ENCODE assay signal across 18 mouse cellular contexts in genomic region chr5:138283540-138283939, GRCm38 (mm10). TPM values are rescaled to one million over a fixed set of nuclear protein-coding genes. Genes with fewer than 3 reads are reported as not detected.
DNase-seq lines count a peak whose midpoint lies in the region; ATAC-seq and TF ChIP-seq lines count a peak whose summit lies in the region.
"Had no signal": no experiment of that assay in that cellular context is flagged by ENCODE, and none has a peak within 500 bp of the region (broad histone marks: within the 10 kb centered on the region; RNA-seq: fewer than 3 reads in every experiment).

No protein-coding gene starts in this region.

- H3K9me3 ChIP-seq in heart, embryonic 12.5 days (replicated peaks), result peaks cover 7% of the 10 kb centered on the region; the same call in 1 of the 2 replicates
- 0 out of 2 replicates have a peak, but pooled peaks cover 2% of the 10 kb centered on the region for H3K9me3 ChIP-seq in liver, postnatal 0 days (ENCODE audit: low read length)
- no peaks in the 10 kb centered on the region for H3K9me3 ChIP-seq in liver, embryonic 12.5 days (replicated peaks)
- no peaks in the 10 kb centered on the region for H3K9me3 ChIP-seq in MEL (replicated peaks; ENCODE audit: insufficient read depth, low read length)
- H3K9me3 ChIP-seq: forebrain, embryonic 12.5 days; heart, embryonic 15.5 days had no signal

- no peak for ATAC-seq in heart, embryonic 12.5 days (ENCODE audit: insufficient number of reproducible peaks, low FRiP score)
- ATAC-seq in liver, postnatal 0 days, result no peak
- ATAC-seq in liver, embryonic 12.5 days, result no peak
- ATAC-seq in megakaryocyte-erythroid progenitor cell, adult 5-6 weeks (replicated peaks; ENCODE audit: low FRiP score, low TSS enrichment, poor library complexity, severe bottlenecking), result no peak
- ATAC-seq: midbrain, embryonic 13.5 days had no signal

- no peak for TF ChIP-seq RAD21 in MEL (IDR thresholded peaks at IDR 0.05; ENCODE audit: low read depth, low read length)

- peak; percentile 29 for TF ChIP-seq CTCF in heart, adult 2 months (IDR thresholded peaks at IDR 0.05)
- peak; percentile 39 for TF ChIP-seq CTCF in liver, postnatal 0 days (IDR thresholded peaks at IDR 0.05; ENCODE audit: low read depth)
- peak in 2 of 3 experiments; percentile 11 to 41; a peak in 2 of 6 replicates for TF ChIP-seq CTCF in MEL (IDR thresholded peaks at IDR 0.05 in 2 of 3, conservative IDR thresholded peaks at IDR 0.05 in 1 of 3; ENCODE audit: control insufficient read depth in 1 of 3, insufficient read depth in 1 of 3, low read depth in 2 of 3, low read length in 3 of 3, poor library complexity in 1 of 3, severe bottlenecking in 1 of 3)

- 63% methylated on average over 1 of the region's 1 CpGs for WGBS in heart, adult 2 months
- WGBS in heart, embryonic 12.5 days, result 56% methylated on average over 1 of the region's 1 CpGs
- WGBS in liver, postnatal 0 days (ENCODE audit: insufficient replicate concordance), result 63% methylated on average over 1 of the region's 1 CpGs
- WGBS in liver, embryonic 12.5 days (ENCODE audit: insufficient replicate concordance), result 46% methylated on average over 1 of the region's 1 CpGs

- DNase-seq in heart, adult 2 months, result no peak
- no peak for DNase-seq in liver, postnatal 0 days
- DNase-seq in MEL (ENCODE audit: low read depth, low spot score), result peak; percentile 31
- DNase-seq in natural killer cell, adult 2 months (ENCODE audit: low spot score in 2 of 2), result peak; percentile 24 to 46
- DNase-seq in spleen, adult 12 weeks (ENCODE audit: low spot score), result no peak
- DNase-seq: cerebellum, postnatal 14 days; kidney, postnatal 10 days had no signal

- no peak overlapping the region for H3K27ac ChIP-seq in heart, adult 2 months
- no peak overlapping the region for H3K27ac ChIP-seq in heart, embryonic 12.5 days (ENCODE audit: poor library complexity, severe bottlenecking)
- H3K27ac ChIP-seq in liver, postnatal 0 days (ENCODE audit: low read depth), result no peak overlapping the region
- H3K27ac ChIP-seq in liver, embryonic 12.5 days, result no peak overlapping the region
- no peak overlapping the region for H3K27ac ChIP-seq in MEL (ENCODE audit: control insufficient read depth, low read depth, low read length)
- H3K27ac ChIP-seq: forebrain, embryonic 12.5 days; heart, embryonic 15.5 days; hindbrain, embryonic 10.5 days; limb, embryonic 13.5 days; lung, embryonic 15.5 days; midbrain, embryonic 13.5 days had no signal

- no peak for TF ChIP-seq POLR2A in heart, adult 2 months (IDR thresholded peaks at IDR 0.05; ENCODE audit: insufficient read depth, low read depth, low read length)
- no peak for TF ChIP-seq POLR2A in MEL (IDR thresholded peaks at IDR 0.05; ENCODE audit: control insufficient read depth in 1 of 2, insufficient read depth in 1 of 2, low read depth in 1 of 2, low read length in 2 of 2, poor library complexity in 1 of 2)

- H3K36me3 ChIP-seq in heart, adult 2 months (ENCODE audit: control insufficient read depth, insufficient read depth, low read length), result no peaks in the 10 kb centered on the region
- no peaks in the 10 kb centered on the region for H3K36me3 ChIP-seq in heart, embryonic 12.5 days
- H3K36me3 ChIP-seq in liver, postnatal 0 days (replicated peaks; ENCODE audit: insufficient read depth, low read length), result no peaks in the 10 kb centered on the region
- no peaks in the 10 kb centered on the region for H3K36me3 ChIP-seq in liver, embryonic 12.5 days
- H3K36me3 ChIP-seq in MEL (ENCODE audit: control insufficient read depth in 1 of 2, insufficient read depth in 2 of 2, low read length in 2 of 2), result no peaks in the 10 kb centered on the region
- H3K36me3 ChIP-seq: forebrain, embryonic 12.5 days; heart, embryonic 15.5 days; limb, embryonic 13.5 days; lung, embryonic 15.5 days; midbrain, embryonic 13.5 days had no signal

- H3K27me3 ChIP-seq in heart, adult 2 months (ENCODE audit: control insufficient read depth, insufficient read depth, low read length), result peaks cover 1% of the 10 kb centered on the region; the same call in 1 of the 2 replicates
- H3K27me3 ChIP-seq in heart, embryonic 12.5 days (replicated peaks), result peaks cover 4% of the 10 kb centered on the region; the same call in 1 of the 2 replicates
- no peaks in the 10 kb centered on the region for H3K27me3 ChIP-seq in liver, postnatal 0 days (ENCODE audit: insufficient read depth, low read length)
- peaks cover 13% of the 10 kb centered on the region for H3K27me3 ChIP-seq in liver, embryonic 12.5 days (replicated peaks)
- H3K27me3 ChIP-seq in MEL (ENCODE audit: control insufficient read depth in 1 of 2, insufficient read depth in 2 of 2, low read length in 2 of 2), result no peaks in the 10 kb centered on the region
- H3K27me3 ChIP-seq: heart, embryonic 15.5 days; lung, embryonic 15.5 days had no signal

- H3K4me3 ChIP-seq in heart, adult 2 months, result no peak overlapping the region
- H3K4me3 ChIP-seq in heart, embryonic 12.5 days, result no peak overlapping the region
- H3K4me3 ChIP-seq in liver, postnatal 0 days (ENCODE audit: low read depth, low read length), result no peak overlapping the region
- H3K4me3 ChIP-seq in liver, embryonic 12.5 days, result no peak overlapping the region
- no peak overlapping the region for H3K4me3 ChIP-seq in MEL (ENCODE audit: control insufficient read depth in 1 of 2, insufficient read depth in 1 of 2, low read depth in 2 of 2, low read length in 2 of 2)
- H3K4me3 ChIP-seq: forebrain, embryonic 12.5 days; heart, embryonic 15.5 days; hindbrain, embryonic 10.5 days; limb, embryonic 13.5 days; lung, embryonic 15.5 days; midbrain, embryonic 13.5 days had no signal

- H3K4me2 ChIP-seq in heart, embryonic 12.5 days, result no peak overlapping the region
- no peak overlapping the region for H3K4me2 ChIP-seq in liver, postnatal 0 days (ENCODE audit: low read depth, low read length)
- H3K4me2 ChIP-seq in liver, embryonic 12.5 days, result no peak overlapping the region
- H3K4me2 ChIP-seq: forebrain, embryonic 12.5 days; heart, embryonic 15.5 days; limb, embryonic 13.5 days; lung, embryonic 15.5 days; midbrain, embryonic 13.5 days had no signal

- no peak overlapping the region for H3K9ac ChIP-seq in heart, adult 2 months (ENCODE audit: low read depth, low read length)
- no peak overlapping the region for H3K9ac ChIP-seq in heart, embryonic 12.5 days
- no peak overlapping the region for H3K9ac ChIP-seq in liver, postnatal 0 days (replicated peaks)
- no peak overlapping the region for H3K9ac ChIP-seq in liver, embryonic 12.5 days
- no peak overlapping the region for H3K9ac ChIP-seq in MEL (ENCODE audit: control insufficient read depth, low read depth, low read length, poor library complexity, severe bottlenecking)
- H3K9ac ChIP-seq: forebrain, embryonic 12.5 days; heart, embryonic 15.5 days; limb, embryonic 13.5 days; lung, embryonic 15.5 days; midbrain, embryonic 13.5 days had no signal

- TF ChIP-seq EP300 in heart, adult 2 months (IDR thresholded peaks at IDR 0.05; ENCODE audit: insufficient read depth, low read depth, low read length), result no peak
- TF ChIP-seq EP300 in liver, postnatal 0 days (IDR thresholded peaks at IDR 0.05; ENCODE audit: low read depth), result no peak
- no peak for TF ChIP-seq EP300 in MEL (IDR thresholded peaks at IDR 0.05; ENCODE audit: low read depth in 1 of 2, low read length in 2 of 2)

- no peaks in the 10 kb centered on the region for H3K79me2 ChIP-seq in heart, adult 2 months (replicated peaks; ENCODE audit: control insufficient read depth, insufficient read depth, low read length)
- no peaks in the 10 kb centered on the region for H3K79me2 ChIP-seq in MEL (ENCODE audit: control insufficient read depth, insufficient read depth, low read length, poor library complexity)

- no peaks in the 10 kb centered on the region; the same call in 1 of the 2 replicates for H3K4me1 ChIP-seq in heart, adult 2 months (ENCODE audit: control insufficient read depth, insufficient read depth, low read length)
- peaks cover 5% of the 10 kb centered on the region for H3K4me1 ChIP-seq in heart, embryonic 12.5 days (replicated peaks)
- peaks cover 10% of the 10 kb centered on the region for H3K4me1 ChIP-seq in liver, postnatal 0 days (ENCODE audit: insufficient read depth)
- H3K4me1 ChIP-seq in liver, embryonic 12.5 days, result peaks cover 20% of the 10 kb centered on the region
- H3K4me1 ChIP-seq in MEL (ENCODE audit: control insufficient read depth in 1 of 2, insufficient read depth in 2 of 2, low read length in 2 of 2), result no peaks in the 10 kb centered on the region

- intact Hi-C loops in heart, adult 2 months (cut with DNase I), result no loop called here

RNA-seq across cellular contexts. Expression of gene Stag3, which starts 3.5 kb away (rescaled TPM):
- total RNA-seq in heart, adult 2 months (2021), result not detected
- 0.29 and 0.98 TPM in 2 replicates for polyA plus RNA-seq in heart, adult 2 months (2012; rRNA removed)
- 3.3 and 4.5 TPM in 2 replicates for polyA plus RNA-seq in heart, embryonic 12.5 days (2016; fragmentation: Nextera tagmentation; extraction: Ambion mirVana)
- 0.41 and 0.44 TPM in 2 replicates for polyA plus RNA-seq in liver, postnatal 0 days (2015; fragmentation: Nextera tagmentation; extraction: Ambion mirVana)
- polyA plus RNA-seq in liver, embryonic 12.5 days (2016; fragmentation: Nextera tagmentation; extraction: Ambion mirVana), result 3.1 and 3.9 TPM in 2 replicates
- total RNA-seq in MEL (2012; rRNA removed), result not detected in 2 replicates
- under 1 TPM in 1 of 2 experiments, not detected in 1; 0.07 TPM for polyA plus RNA-seq in MEL (2012; ENCODE audit: insufficient read depth in 1 of 2, insufficient read length in 2 of 2, low read depth in 1 of 2, low replicate concordance in 2 of 2, missing spikeins in 1 of 2)
- total RNA-seq in megakaryocyte-erythroid progenitor cell, adult 5-6 weeks (2014; fragmentation: Nextera tagmentation), result 13.1 and 15.7 TPM in 2 replicates
- total RNA-seq in megakaryocyte-erythroid progenitor cell, adult 5-6 weeks (2017), result 9.9 and 13.4 TPM in 2 replicates

RNA-seq across cellular contexts. Expression of gene Gpc2, which starts 3.7 kb away (rescaled TPM):
- under 1 TPM; 0.09 to 0.39 TPM for total RNA-seq in heart, adult 2 months (2021)
- 1.8 and 1.9 TPM in 2 replicates for polyA plus RNA-seq in heart, adult 2 months (2012; rRNA removed)
- polyA plus RNA-seq in heart, embryonic 12.5 days (2016; fragmentation: Nextera tagmentation; extraction: Ambion mirVana), result 13.1 and 15.1 TPM in 2 replicates
- polyA plus RNA-seq in liver, postnatal 0 days (2015; fragmentation: Nextera tagmentation; extraction: Ambion mirVana), result 0.21 and 0.44 TPM in 2 replicates
- 2.4 and 2.5 TPM in 2 replicates for polyA plus RNA-seq in liver, embryonic 12.5 days (2016; fragmentation: Nextera tagmentation; extraction: Ambion mirVana)
- total RNA-seq in MEL (2012; rRNA removed), result 0.04 TPM in 1 of 2 replicates, not detected in the other
- polyA plus RNA-seq in MEL (2012; ENCODE audit: insufficient read depth in 1 of 2, insufficient read length in 2 of 2, low read depth in 1 of 2, low replicate concordance in 2 of 2, missing spikeins in 1 of 2), result not detected
- 6.0 and 15.0 TPM in 2 replicates for total RNA-seq in megakaryocyte-erythroid progenitor cell, adult 5-6 weeks (2014; fragmentation: Nextera tagmentation)
- total RNA-seq in megakaryocyte-erythroid progenitor cell, adult 5-6 weeks (2017), result 0.89 and 6.5 TPM in 2 replicates

RNA-seq across cellular contexts. Expression of gene Gm43720, which starts 3.8 kb away (rescaled TPM):
- total RNA-seq in heart, adult 2 months (2021), result not detected
- polyA plus RNA-seq in heart, adult 2 months (2012; rRNA removed), result not detected in 2 replicates
- polyA plus RNA-seq in heart, embryonic 12.5 days (2016; fragmentation: Nextera tagmentation; extraction: Ambion mirVana), result 0.04 and 0.09 TPM in 2 replicates
- not detected in 2 replicates for polyA plus RNA-seq in liver, postnatal 0 days (2015; fragmentation: Nextera tagmentation; extraction: Ambion mirVana)
- 0.04 TPM in 1 of 2 replicates, not detected in the other for polyA plus RNA-seq in liver, embryonic 12.5 days (2016; fragmentation: Nextera tagmentation; extraction: Ambion mirVana)
- total RNA-seq in MEL (2012; rRNA removed), result not detected in 2 replicates
- polyA plus RNA-seq in MEL (2012; ENCODE audit: insufficient read depth in 1 of 2, insufficient read length in 2 of 2, low read depth in 1 of 2, low replicate concordance in 2 of 2, missing spikeins in 1 of 2), result not detected
- total RNA-seq in megakaryocyte-erythroid progenitor cell, adult 5-6 weeks (2014; fragmentation: Nextera tagmentation), result not detected in 2 replicates
- not detected in 2 replicates for total RNA-seq in megakaryocyte-erythroid progenitor cell, adult 5-6 weeks (2017)
- polyA plus RNA-seq: C2C12; small intestine, adult 2 months had no signal

RNA-seq across cellular contexts. Expression of gene Gal3st4, which starts 10.9 kb away (rescaled TPM):
- total RNA-seq in heart, adult 2 months (2021), result under 1 TPM; 0.23 to 0.30 TPM
- 0.29 and 0.70 TPM in 2 replicates for polyA plus RNA-seq in heart, adult 2 months (2012; rRNA removed)
- polyA plus RNA-seq in heart, embryonic 12.5 days (2016; fragmentation: Nextera tagmentation; extraction: Ambion mirVana), result 0.82 and 0.92 TPM in 2 replicates
- 0.12 TPM in 1 of 2 replicates, not detected in the other for polyA plus RNA-seq in liver, postnatal 0 days (2015; fragmentation: Nextera tagmentation; extraction: Ambion mirVana)
- 0.18 and 0.32 TPM in 2 replicates for polyA plus RNA-seq in liver, embryonic 12.5 days (2016; fragmentation: Nextera tagmentation; extraction: Ambion mirVana)
- 0.15 and 0.16 TPM in 2 replicates for total RNA-seq in MEL (2012; rRNA removed)
- under 1 TPM in 1 of 2 experiments, not detected in 1; 0.17 TPM for polyA plus RNA-seq in MEL (2012; ENCODE audit: insufficient read depth in 1 of 2, insufficient read length in 2 of 2, low read depth in 1 of 2, low replicate concordance in 2 of 2, missing spikeins in 1 of 2)
- not detected in 2 replicates for total RNA-seq in megakaryocyte-erythroid progenitor cell, adult 5-6 weeks (2014; fragmentation: Nextera tagmentation)
- total RNA-seq in megakaryocyte-erythroid progenitor cell, adult 5-6 weeks (2017), result not detected in 2 replicates

RNA-seq across cellular contexts. Expression of gene BC037034, which starts 19.7 kb away (rescaled TPM):
- 1 to 10 TPM; 3.7 to 4.0 TPM for total RNA-seq in heart, adult 2 months (2021)
- polyA plus RNA-seq in heart, adult 2 months (2012; rRNA removed), result 10.4 and 15.2 TPM in 2 replicates
- 7.9 and 8.0 TPM in 2 replicates for polyA plus RNA-seq in heart, embryonic 12.5 days (2016; fragmentation: Nextera tagmentation; extraction: Ambion mirVana)
- 2.3 and 2.4 TPM in 2 replicates for polyA plus RNA-seq in liver, postnatal 0 days (2015; fragmentation: Nextera tagmentation; extraction: Ambion mirVana)
- 8.7 and 8.9 TPM in 2 replicates for polyA plus RNA-seq in liver, embryonic 12.5 days (2016; fragmentation: Nextera tagmentation; extraction: Ambion mirVana)
- total RNA-seq in MEL (2012; rRNA removed), result 27.8 and 35.6 TPM in 2 replicates
- polyA plus RNA-seq in MEL (2012; ENCODE audit: insufficient read depth in 1 of 2, insufficient read length in 2 of 2, low read depth in 1 of 2, low replicate concordance in 2 of 2, missing spikeins in 1 of 2), result 10 to 100 TPM in 1 of 2 experiments, not detected in 1; 59.1 TPM
- total RNA-seq in megakaryocyte-erythroid progenitor cell, adult 5-6 weeks (2014; fragmentation: Nextera tagmentation), result 113 and 199 TPM in 2 replicates
- 46.5 and 50.8 TPM in 2 replicates for total RNA-seq in megakaryocyte-erythroid progenitor cell, adult 5-6 weeks (2017)

Comparison
In these comparisons a context has a peak if more than half of its experiments do, and no peak if none do; other contexts are left out.
1. DNase-seq: peak in MEL (single experiment) and natural killer cell, adult 2 months (2 of 2); none in heart, adult 2 months (0 of 2), liver, postnatal 0 days (single experiment) and spleen, adult 12 weeks (single experiment).
2. Peak in every context shown above with its lines, with median percentiles within 50 percentile points of each other: CTCF ChIP-seq.